8 mouse cellular contexts compared by ENCODE assay signal in genomic region chr8:83972150-83973120, GRCm38 (mm10). TPM values are rescaled to one million over a fixed set of nuclear protein-coding genes. Genes with fewer than 3 reads are reported as not detected.
A peak's percentile ranks its signal among the peaks of the same experiment; 100 is the strongest.
DNase-seq lines count a peak whose midpoint lies in the region; ATAC-seq and TF ChIP-seq lines count a peak whose summit lies in the region.

Prkaca (plus strand) TSS chr8:83972993.

- peak within 1 kb of the TSS; percentile 96 for H3K4me3 ChIP-seq in hindbrain, embryonic 10.5 days
- H3K4me3 ChIP-seq in lung, postnatal 0 days (ENCODE audit: low read depth, low read length), result peak within 1 kb of the TSS; percentile 91

- peak within 1 kb of the TSS; percentile 76 for H3K9ac ChIP-seq in lung, postnatal 0 days (replicated peaks; ENCODE audit: low read depth)

- H3K27me3 ChIP-seq in hindbrain, embryonic 10.5 days (ENCODE audit: insufficient read depth, poor library complexity, severe bottlenecking), result no peaks in the 10 kb centered on the region
- no peaks in the 10 kb centered on the region for H3K27me3 ChIP-seq in lung, postnatal 0 days (replicated peaks; ENCODE audit: insufficient read depth, low read length)

- under 1% methylated on average over 94 of the region's 94 CpGs for WGBS in hindbrain, embryonic 10.5 days
- WGBS in lung, postnatal 0 days, result under 1% methylated on average over 64 of the region's 94 CpGs

- no peak for TF ChIP-seq EP300 in lung, postnatal 0 days (IDR thresholded peaks at IDR 0.05)

- peak within 1 kb of the TSS; percentile 92 for H3K27ac ChIP-seq in hindbrain, embryonic 10.5 days
- H3K27ac ChIP-seq in lung, postnatal 0 days (ENCODE audit: low read length), result peak within 1 kb of the TSS; percentile 71

- peak; percentile 99 for DNase-seq in MN1 (ENCODE audit: low spot score)
- peak; percentile 99 for DNase-seq in cerebellum, adult 9-10 months
- DNase-seq in hindbrain, embryonic 10.5 days (ENCODE audit: low spot score), result peak; percentile 99
- DNase-seq in layer of hippocampus, adult 9-11 months, result peak; percentile 100
- peak; percentile 99 for DNase-seq in lung, postnatal 0 days (ENCODE audit: low spot score)
- DNase-seq in ovary, postnatal 14 days (ENCODE audit: low spot score), result peak; percentile 93
- peak; percentile 98 for DNase-seq in thymus, postnatal 14 days

- H3K4me2 ChIP-seq in lung, postnatal 0 days (replicated peaks; ENCODE audit: low read depth, low read length), result peak within 1 kb of the TSS; percentile 92

- peaks cover 35% of the 10 kb centered on the region for H3K36me3 ChIP-seq in hindbrain, embryonic 10.5 days
- no peaks in the 10 kb centered on the region for H3K36me3 ChIP-seq in lung, postnatal 0 days (ENCODE audit: insufficient read depth, low read length)

- no peak for TF ChIP-seq CTCF in lung, postnatal 0 days (IDR thresholded peaks at IDR 0.05)

- H3K4me1 ChIP-seq in hindbrain, embryonic 10.5 days (replicated peaks), result peaks cover 37% of the 10 kb centered on the region
- peaks cover 8% of the 10 kb centered on the region; the same call in 1 of the 2 replicates for H3K4me1 ChIP-seq in lung, postnatal 0 days (ENCODE audit: insufficient read depth, low read depth, low read length)

- peak; percentile 99 for ATAC-seq in frontal cortex, adult (ENCODE audit: low TSS enrichment)
- peak; percentile 99 for ATAC-seq in lung, postnatal 0 days

- H3K9me3 ChIP-seq in hindbrain, embryonic 10.5 days, result no peaks in the 10 kb centered on the region
- no peaks in the 10 kb centered on the region for H3K9me3 ChIP-seq in lung, postnatal 0 days (ENCODE audit: low read length)

RNA-seq across cellular contexts. Expression of gene Prkaca, which starts in this region (rescaled TPM):
- 170 and 194 TPM in 2 replicates for polyA plus RNA-seq in hindbrain, embryonic 10.5 days (2016; fragmentation: Nextera tagmentation; extraction: Ambion mirVana)
- polyA plus RNA-seq in lung, postnatal 0 days (2015; fragmentation: Nextera tagmentation; extraction: Ambion mirVana), result 93.8 and 94.9 TPM in 2 replicates

Comparison
In these comparisons a context has a peak if more than half of its experiments do, and no peak if none do; other contexts are left out.
1. Peak in every context shown above with its lines: DNase-seq, ATAC-seq, H3K4me3 ChIP-seq and H3K27ac ChIP-seq.